Mouse (Mus musculus): ENCODE data around the gene Dab1.

Gene Dab1

DNA sequence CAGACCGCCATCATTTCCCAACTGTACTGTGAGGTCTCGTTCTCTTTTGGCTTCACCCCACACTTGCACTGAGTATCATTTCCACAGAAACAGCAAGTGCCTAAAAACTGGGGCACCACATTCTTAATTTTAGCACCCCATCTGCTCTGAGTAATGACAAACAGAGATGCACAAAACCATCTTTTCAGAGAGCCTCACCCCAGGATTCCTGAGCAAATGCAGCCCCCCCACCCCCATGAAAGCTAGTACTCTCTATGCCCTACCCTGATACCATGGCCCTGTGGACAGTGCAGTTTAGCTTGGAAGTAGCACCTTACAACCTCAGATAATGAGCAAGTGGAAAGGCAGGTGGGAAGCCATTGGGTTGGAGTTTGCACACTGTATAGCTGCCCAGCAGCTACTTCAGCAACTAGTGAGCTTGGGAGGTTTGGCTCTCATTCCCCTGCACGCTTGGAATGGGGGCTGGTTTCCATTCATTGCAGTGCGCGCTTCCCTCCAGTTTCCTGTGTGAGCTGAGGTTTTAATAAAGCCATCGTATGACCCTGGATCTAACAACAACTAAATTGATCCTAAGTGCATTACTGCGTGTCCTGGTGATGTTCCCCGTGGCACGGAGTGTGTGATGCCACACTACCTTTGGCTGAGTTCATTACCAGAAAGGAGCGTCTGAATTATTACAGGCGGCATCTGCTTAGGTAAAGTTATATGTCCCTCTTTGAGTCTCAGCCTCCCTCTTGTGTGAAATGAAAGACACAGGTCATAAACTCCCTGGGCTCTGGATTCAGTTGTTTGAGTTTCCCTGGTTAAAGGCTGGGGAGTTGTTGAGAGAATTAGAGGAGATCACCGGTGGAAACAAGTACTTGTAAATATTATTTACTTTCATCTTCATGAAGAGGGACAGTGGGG, 842.2 kb downstream of the Dab1 start:
- DNase-seq, result peak; percentile 56

DNA sequence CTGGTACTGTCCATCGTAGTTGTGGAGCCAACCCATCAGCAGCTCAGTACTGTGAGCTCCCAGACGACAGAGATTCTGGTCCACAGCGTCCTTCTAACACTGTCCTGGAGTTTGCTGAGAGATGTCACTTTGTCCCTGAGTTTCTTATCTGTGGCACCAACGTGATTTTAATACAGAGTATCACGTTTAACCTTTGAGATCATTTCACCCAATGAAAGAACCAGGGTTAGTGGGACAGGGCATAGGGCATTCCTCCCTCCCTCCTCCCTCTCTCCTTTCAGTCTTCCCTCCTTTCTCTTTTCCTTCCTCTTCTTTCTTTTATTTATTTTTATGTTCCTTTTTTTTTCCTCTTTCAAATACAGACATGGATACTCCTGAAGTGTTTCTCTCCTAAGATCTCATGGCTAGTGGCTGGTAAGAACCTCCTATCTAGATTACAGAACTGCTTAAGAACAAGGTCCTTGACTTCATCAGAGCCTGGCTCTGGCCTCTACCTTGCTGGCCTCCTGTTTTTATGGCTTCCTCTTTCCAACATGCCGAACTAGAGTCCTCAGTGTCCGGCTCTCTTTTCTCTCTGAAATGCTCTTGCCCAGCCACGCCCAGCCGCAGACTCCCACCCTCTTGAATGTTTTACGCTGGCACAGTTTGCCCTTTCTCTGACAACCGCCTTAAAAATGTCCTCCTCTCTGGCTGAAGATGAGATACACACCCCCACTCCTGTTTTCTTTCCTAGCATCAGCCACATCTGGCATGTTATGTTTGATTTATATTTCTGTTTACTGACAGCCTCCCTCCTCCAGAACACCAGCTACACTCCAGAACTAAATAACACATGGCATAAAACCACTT, 844.0 kb downstream of the Dab1 start:
- no peak for DNase-seq

DNA sequence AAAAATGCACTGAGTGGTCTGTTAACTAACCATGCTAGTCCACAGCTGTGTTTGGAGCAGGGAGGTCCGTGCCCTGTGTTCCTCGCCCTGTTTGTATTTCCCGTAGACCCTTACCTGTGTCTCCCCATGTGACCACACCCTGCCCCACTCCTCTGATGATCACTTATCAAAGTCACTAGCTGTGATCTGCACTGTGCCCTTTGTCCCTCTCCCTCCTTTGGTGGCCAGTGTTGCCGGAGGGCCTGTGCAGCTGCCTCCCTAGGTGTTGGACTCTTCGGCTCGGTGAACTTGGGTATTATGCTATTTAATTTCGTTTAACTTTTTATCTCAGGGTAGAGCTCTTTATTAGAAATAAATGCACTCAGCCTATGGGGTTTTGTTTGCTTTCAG, 844.6 kb downstream of the Dab1 start:
- peak in 1 of 2 experiments; percentile 15 for DNase-seq

DNA sequence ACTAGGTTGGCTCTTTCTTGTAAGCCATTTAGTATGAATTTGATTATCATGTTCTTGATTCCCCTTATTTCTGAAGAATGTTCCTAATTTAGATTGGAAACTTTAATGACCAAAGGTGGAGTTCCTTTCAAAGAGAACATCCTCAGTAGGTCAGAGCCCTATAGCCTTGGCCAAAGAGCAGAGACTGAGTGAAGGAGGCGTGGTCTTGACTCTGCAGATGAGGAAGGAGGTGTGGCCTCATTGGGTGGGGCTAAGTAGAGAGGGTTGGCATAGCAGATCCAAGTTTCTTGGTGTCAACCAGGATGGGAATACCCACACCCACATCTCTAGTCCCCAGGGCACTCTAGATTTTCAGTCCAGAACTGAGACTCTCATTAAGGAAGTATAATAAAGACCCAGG, 846.4 kb downstream of the Dab1 start:
- no peak for DNase-seq

DNA sequence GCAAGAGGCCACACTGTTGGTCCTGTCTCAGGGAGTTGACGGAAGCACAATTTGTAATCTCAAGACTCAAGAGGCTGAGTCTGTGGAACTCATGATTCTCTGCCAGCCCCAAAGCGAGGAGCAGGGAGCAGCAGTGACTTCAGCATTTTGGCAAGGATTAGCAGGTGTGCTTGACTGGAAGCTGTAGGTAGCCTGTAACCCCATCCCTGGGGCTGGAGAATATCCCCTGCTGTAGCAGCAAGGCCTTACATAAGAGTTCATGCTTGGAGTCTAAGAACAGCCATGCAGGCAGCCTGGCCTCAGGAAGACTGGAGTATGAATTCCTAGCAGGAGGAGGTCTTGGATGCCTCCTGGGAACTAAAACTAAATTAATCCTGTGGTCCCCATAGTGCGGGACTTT, 849.5 kb downstream of the Dab1 start:
- peak; percentile 70 to 73 for DNase-seq

DNA sequence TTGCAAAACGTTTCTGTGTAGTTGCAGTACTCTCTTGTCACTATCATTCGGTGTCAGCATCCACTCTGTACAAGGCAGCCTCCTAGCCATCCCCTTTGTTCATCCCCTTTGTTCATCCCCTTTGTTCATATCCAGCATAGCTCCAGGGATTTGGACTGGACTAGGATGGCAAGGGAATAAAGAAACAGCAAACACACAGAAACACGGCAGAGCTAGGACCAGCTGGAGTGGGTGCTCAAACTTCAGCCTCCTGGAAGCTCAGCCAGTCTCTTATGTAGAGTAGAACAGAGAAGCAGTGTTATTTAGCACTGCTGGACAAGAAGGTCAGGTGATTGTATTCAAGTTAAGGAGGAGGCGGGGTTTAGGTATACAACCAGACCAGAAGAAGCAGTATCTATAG, 853.8 kb downstream of the Dab1 start:
- no peak for DNase-seq

DNA sequence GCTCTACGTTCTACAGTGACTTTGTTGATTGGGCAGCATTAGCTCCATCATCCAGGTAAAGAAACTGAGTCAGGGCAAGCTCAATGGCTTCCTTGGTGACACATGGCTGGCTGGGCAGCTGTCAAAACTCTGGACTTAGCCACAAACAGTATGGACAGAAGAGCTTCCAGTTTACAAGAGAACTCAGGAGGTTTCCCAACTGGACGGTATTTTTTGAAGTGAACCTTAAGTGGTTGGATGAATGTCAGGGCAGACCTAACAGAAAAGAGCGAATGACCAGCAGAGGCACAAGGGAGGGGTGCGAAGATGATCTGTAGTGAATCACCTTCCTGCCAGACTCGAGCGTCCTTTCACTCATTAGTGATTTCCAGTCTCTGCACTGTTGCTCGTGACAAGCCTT, 857.7 kb downstream of the Dab1 start:
- no peak for DNase-seq

DNA sequence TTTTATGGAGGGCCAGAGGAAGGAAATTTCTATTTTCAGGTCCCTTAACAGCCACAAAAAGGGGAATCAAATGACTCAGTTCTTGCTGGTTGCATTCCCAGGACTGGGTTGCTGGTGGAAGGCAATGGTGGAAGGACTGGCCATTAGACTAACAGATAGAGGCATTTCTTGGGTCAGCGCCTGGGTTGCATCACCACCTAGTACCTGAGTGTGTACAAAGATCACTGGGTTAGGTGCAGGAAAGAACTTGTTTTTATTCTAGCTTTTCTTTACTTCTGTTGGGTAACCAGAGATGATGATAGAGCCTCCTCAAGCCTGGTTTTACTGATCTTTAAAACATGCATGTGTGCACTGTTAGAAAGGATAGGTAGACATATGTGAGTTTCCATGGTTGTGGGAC, 864.8 kb downstream of the Dab1 start:
- no peak for DNase-seq

DNA sequence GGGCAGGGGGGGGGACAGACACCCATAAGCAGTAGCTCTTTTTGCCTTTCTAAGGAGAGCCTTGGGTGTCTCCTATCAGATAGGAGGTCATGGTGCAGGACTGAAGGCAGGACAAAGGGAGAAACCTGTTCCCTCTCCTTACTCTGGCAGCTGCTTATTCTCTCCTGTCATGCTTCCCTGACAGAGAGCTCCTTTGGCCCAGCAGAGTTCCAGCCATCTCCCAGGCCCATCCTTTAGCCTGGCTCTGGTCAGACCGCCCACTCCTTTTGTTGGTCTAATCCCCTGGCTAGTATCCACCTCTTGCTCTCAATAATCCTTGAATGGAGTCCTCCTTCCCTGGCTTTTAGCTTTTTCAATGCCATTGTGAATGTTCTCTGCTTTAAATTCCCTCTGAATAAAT, 878.1 kb downstream of the Dab1 start:
- no peak for DNase-seq

DNA sequence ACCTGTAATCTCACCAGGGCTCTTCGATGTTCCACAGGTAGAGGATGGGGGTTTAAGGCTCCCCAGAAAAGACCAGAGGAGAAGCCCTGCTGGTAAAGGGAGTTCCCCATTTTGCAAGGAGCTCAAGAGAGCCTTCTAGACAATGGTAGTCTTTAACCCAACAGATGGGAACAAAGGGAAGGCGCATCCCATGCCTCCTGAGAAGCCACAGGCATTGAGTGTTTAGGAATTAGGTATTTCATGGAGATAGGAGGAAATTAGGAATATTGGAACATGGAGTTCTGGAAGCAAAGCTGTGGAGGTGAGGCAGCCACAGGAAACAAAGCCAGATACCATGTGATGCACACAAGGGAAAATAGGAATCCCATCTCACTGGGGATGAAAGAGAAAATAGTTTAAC, 881.0 kb downstream of the Dab1 start:
- DNase-seq, result no peak

DNA sequence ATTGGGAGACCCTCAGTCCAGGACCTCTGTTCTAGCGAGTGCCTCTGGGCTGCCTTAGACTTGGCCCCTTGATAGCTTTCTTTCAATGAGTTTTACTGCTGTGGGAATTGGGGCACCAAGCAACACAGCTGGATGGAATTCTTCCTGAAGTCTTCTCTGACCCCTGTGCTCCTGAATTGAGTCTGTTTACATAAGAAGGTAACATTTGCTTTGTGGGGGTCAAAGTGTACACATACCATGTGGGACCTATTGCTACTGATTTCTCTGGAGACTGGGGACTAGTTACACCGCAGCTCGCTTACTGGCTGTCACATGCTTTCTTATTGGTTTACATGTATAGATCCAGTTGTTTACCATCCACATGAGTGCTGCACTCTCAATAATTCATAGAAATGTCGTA, 881.5 kb downstream of the Dab1 start:
- no peak for DNase-seq

DNA sequence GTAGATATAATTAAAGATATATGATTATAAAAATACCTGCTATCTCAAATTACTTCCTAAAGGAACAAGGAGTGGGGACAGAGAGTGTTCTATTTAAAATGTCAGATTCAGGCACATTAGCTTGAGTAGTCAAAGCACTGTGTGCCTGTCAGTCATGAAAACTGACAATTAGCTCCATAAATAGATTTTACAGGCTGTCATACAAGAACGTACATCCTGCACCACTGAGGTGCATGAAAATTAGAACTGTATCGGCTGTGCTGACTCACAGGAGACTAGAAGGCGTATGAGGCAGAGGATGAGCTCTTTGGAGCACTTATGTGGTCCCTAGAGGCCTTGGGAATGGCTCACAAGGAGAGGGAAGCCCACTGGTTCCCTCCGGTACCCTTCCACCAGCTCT, 882.1 kb downstream of the Dab1 start:
- no peak for DNase-seq

DNA sequence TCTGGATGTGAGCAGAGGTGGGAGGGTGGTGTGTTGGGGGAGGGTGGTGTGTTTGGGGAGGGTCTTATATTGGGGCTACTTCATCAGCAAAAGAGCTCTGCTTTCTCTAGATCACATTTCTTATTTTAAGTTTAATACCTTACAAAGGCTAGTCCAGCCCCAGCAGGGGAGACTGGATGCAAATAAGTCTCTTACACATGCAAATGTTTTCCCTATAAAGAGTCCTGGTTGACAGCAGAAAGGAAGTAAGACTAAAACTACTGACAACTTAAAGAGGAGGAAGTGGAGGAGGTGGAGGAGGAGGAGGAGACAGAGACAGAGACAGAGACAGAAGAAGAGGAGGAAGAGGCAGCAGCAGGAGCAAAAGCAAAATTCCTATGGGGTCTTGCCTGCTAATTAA, 885.8 kb downstream of the Dab1 start:
- DNase-seq, result no peak

DNA sequence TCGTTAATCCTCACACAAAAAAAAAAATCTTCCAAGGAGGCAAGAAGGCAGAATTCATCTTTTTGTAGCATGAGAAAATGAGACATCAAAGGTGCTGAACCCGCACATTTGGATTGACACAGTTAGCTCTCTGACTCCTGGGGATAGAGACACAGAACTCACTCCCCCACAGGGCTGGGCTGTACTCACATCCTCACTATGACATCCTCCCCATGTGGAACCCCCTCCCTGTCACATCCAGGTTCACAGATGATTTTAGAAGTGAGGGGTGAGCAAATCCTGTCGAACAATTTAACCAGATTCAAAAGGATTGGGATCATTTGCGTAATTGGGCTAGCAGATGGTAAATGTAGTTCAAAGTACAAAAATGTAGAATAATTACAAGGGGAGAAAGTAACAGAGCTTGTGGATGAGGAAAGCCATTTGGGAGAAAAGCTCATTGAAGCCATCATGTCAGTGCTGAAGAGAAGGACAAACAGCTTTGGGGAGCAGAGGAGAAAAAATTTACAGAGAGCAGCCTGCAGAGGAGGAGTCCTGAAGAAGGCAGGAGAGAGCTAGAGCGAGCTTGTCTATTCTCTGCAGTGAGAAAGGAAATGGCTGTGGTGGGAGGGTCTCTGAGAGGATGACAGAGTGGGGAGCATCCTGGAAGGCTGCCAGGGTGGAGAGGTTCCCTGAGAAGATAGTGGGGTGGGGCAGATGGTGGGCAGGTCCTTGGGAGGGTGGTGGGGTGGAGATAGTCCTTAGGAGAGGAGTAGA, 890.2 kb downstream of the Dab1 start:
- DNase-seq, result no peak

DNA sequence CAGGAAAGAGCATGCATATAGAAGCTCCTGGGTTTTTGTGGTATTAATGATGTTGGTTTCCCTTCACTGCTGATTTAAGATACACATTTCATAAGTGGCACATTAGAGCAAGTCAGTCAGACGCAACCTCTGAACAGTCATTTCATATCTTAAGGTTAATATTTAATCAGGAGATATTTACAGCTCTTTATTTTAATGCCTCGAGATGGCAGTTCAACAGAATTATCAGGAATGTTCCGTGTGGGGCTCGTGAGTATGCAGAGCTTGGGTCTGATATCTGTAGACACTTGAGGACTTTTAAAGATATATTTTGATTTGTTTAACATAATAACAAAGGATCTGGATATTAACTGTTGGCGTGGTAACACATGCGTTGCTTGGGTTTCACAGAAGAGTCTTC, 892.7 kb downstream of the Dab1 start:
- no peak for DNase-seq

DNA sequence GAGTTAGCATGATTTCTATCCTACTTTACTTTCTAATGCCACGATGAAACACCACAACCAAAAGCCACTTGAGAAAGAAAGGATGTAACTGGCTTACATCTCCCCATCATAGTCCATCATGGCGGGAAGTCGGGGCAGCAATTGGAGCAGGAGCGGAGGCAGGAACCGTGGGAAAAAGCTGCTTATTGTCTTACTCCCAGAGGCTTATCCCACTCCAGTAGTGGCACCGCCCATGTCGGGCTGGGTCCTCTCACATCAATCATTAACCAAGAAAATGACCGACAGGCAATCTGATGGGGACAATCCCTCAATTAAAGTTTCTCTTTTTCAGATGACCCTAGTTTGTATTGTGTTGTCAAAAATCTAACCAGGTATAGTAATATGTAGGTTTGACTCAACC, 893.4 kb downstream of the Dab1 start:
- no peak for DNase-seq

DNA sequence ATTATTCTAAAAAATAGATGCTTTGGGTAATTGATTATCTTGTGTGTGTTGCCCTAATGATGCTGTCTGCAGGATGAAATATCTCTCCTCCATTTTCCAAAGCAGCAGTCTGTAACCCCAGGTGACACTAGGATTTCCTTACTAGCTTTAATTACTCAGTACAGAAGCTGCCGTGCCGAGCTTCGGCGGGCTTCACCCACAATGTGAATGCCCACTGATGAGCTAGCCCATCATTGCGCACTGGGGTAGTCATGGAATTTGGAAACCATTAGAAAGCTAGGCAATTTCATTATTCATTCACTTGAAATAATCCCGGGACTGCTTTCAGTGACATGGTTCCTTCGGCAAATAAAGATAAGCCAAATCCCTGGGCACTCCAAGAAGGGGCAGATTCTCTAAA, 894.5 kb downstream of the Dab1 start:
- no peak for DNase-seq

DNA sequence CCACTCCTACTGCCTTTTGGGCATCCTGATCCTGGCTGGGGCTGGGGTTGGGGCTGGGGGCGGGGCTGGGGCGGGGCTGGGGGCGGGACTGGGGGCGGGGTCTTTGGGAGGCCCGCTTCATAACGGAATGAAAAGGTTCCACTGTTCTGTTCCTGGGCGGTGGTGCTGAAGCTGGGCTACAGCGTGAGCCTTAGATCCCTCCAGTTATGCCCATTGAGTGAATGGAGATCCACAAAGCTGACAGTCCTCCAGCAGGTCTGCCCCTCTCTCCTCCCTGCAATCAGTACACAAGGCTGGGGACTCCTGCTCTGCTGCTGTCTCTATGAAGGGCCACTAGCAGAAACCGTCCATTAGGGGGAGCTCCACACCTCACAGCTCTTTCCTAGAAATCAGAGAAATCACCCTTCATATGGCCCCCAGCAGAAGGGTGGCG, 895.4 kb downstream of the Dab1 start:
- peak; percentile 41 to 45 for DNase-seq

DNA sequence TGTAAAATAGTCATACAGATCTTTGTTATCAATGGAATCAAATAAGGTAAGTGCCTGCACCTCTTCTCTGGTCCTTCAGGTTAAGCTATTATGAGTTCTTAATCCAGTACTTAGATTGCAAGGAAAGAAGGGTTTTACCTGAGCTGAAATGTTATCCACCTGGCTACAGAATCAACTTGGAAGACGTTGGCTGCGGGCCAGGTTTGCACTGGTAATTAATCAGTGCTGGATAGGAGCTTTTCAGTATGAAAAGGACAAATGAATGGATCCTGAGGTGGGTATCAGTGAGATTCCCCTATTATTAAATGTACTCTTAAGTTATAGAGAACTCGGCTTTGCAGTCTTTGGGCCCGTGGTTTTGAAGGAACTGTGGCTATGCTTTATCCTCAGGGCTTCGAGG, 896.5 kb downstream of the Dab1 start:
- DNase-seq, result peak; percentile 33 to 50

DNA sequence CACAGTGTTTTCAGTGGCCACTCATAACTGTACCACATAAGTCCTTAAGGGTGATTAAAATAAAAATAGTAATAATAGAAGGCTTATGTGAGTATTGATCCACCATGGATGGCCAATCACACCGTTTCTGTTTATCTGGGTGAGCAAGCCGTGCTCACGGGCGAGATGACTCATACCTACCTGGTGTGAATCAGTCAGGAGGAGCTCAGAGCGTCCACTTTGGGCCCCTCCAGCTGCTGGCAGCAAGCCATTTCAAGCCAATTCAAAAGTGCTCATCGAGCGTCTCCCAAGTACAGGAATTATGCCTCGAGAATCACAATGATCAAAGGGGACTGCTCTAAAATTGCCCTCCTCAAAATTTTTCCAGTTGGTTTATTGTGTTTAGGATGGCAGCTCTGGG, 903.2 kb downstream of the Dab1 start:
- peak; percentile 43 to 53 for DNase-seq

DNA sequence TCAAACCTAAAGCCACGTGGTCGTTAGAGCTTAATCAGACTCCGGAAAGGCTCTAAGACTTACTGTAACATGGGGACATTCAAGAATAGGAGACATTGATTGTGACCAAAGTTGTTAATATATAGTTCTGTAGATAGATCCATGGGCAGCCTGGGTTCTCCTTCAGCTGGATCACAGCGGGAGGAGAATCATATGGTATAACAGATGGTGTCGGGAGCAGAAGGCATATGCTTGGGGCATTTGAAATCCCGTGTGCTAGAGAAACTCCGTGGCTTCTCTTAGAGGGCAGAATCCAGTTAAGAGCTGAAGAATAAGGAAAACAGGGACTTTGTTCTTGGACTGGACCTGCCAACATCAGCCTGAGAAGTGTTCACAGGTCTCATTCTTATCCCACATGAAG, 904.6 kb downstream of the Dab1 start:
- DNase-seq, result peak; percentile 62 to 65

DNA sequence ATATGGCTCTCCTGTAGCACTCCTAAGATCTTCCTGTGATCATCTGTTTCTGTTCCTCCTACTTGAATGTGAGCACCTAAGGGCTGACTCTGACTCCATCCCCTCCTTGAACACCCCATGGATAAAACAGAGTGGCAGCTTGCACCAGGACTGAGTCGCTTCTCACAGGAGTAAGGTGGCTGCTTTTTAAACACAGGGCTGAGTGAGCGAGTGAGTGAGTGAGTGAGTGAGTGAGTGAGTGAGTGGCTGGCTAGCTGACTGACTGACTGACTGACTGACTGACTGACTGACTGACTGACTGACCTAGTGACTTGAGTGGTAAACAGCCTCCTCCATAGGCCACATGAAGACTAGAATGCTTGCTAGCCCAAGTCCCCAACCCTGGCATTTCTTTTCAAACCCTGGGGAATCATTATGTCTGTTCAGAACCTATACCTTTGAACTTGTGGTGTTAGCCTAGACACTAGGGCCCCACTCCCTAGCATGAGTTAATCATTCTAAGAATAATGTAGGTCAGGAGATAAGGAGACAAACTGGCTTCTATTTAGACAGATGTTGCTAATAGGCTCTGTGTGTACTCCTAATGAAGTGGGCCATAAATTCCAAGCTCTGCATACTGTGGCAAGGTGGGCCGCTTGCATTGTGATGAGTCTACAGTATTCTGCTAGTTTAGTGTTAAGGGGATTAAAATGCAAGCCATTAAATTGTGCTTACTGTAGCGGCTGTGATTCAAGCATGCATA, 910.9 kb downstream of the Dab1 start:
- DNase-seq, result no peak

DNA sequence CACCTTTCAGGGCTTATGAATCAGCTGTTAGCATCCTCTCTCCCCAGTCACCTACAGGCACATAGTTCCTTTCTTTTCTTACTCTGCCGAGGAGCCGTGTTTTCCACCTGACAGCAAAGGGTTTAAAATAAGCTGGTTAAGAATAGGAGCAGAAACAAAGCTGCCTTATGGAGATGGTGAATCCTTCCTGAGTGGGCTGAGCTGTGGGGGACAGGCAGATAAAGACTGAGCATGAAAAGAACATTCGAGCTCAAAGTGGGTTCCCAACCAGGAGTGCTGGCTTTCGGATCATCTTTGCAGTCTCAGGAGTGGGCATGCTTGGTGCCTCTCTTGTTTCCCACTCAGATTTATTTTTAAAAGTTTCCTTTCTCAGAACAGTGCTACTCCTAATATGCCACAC, 913.7 kb downstream of the Dab1 start:
- DNase-seq, result no peak
